Mouse (Mus musculus): ENCODE results near the gene Ttll9.
A peak's percentile ranks its signal among the peaks of the same experiment; 100 is the strongest.

Gene Ttll9

GRCm38 (mm10) chr2:152942898-152943515 is 19.3 kb upstream of the Ttll9 start:
- DNase-seq, result peak; percentile 47 to 53

GRCm38 (mm10) chr2:152943568-152943967 is 18.7 kb upstream of the Ttll9 start:
- peak; percentile 37 to 46 for DNase-seq

- peak; percentile 74 to 80 for DNase-seq
Observed at GRCm38 (mm10) chr2:152944013-152944412, 18.3 kb upstream of the Ttll9 start.

- peak; percentile 59 to 65 for DNase-seq
Observed at GRCm38 (mm10) chr2:152947098-152947497, 15.2 kb upstream of the Ttll9 start.

GRCm38 (mm10) chr2:152948438-152949020 is 13.8 kb upstream of the Ttll9 start:
- DNase-seq, result peak; percentile 37 to 52

GRCm38 (mm10) chr2:152950358-152951064 is 11.8 kb upstream of the Ttll9 start:
- DNase-seq, result peak; percentile 28 to 30

- DNase-seq, result peak; percentile 78
Observed at GRCm38 (mm10) chr2:152951065-152951849, 11.0 kb upstream of the Ttll9 start, which contains the start of gene Dusp15. TSS of gene Dusp15 (minus strand) at chr2:152951698.

- peak; percentile 57 to 69 for DNase-seq
Observed at GRCm38 (mm10) chr2:152951850-152952720, 10.2 kb upstream of the Ttll9 start.

- no peak for DNase-seq
Observed at GRCm38 (mm10) chr2:152958116-152958515, 4.2 kb upstream of the Ttll9 start.

- no peak for DNase-seq
Observed at GRCm38 (mm10) chr2:152965555-152965954, 3.3 kb downstream of the Ttll9 start.

GRCm38 (mm10) chr2:152976991-152977390 is 14.7 kb downstream of the Ttll9 start:
- no peak for DNase-seq

- peak; percentile 14 to 24 for DNase-seq
Observed at GRCm38 (mm10) chr2:152985582-152985981, 23.3 kb downstream of the Ttll9 start.

- no peak for DNase-seq
Observed at GRCm38 (mm10) chr2:152991529-152991928, 29.2 kb downstream of the Ttll9 start.

GRCm38 (mm10) chr2:152997046-152997445 is 34.8 kb downstream of the Ttll9 start:
- DNase-seq, result no peak

GRCm38 (mm10) chr2:153002492-153003248 is 40.4 kb downstream of the Ttll9 start:
- no peak for DNase-seq

- DNase-seq, result peak; percentile 28 to 31
Observed at GRCm38 (mm10) chr2:153003681-153004338, 41.5 kb downstream of the Ttll9 start.

GRCm38 (mm10) chr2:153005981-153006380 is 43.7 kb downstream of the Ttll9 start:
- DNase-seq, result no peak

- DNase-seq, result peak in 1 of 2 experiments; percentile 38
Observed at GRCm38 (mm10) chr2:153009192-153009973, 47.1 kb downstream of the Ttll9 start.

- DNase-seq, result no peak
Observed at GRCm38 (mm10) chr2:153013724-153014515, 51.6 kb downstream of the Ttll9 start.
